Mouse (Mus musculus) liver, embryonic 14.5 days (tissue): ENCODE data around the gene C030005K15Rik. TPM values are rescaled to one million over a fixed set of nuclear protein-coding genes. Genes with fewer than 3 reads are reported as not detected.

Source experiments
- ATAC-seq: fragments of 200-750 bp; cut with Nextera tagmentation; 2 replicates; pipeline ENCODE4 v1.8.0; 2017; ENCODE audit warnings: moderate number of reproducible peaks, mild to moderate bottlenecking, moderate library complexity; ENCODE audit not compliant: insufficient read depth
- DNase-seq, 3 experiments: peaks; one replicate each; pipeline ENCODE4 v3.0.0-alpha.2; 2012 to 2013; ENCODE audit warnings: low read depth in 3 of 3, low spot score in 3 of 3
- H3K27ac ChIP-seq: fragments of 300-500 bp; sonication (generic); 2 replicates; pipeline ENCODE4 v1.5.1; 2014; ENCODE audit warnings: moderate library complexity, mild to moderate bottlenecking, control low read depth, inconsistent platforms
- H3K27me3 ChIP-seq: fragments of 300-500 bp; sonication (generic); 2 replicates; pipeline ENCODE4 v1.6.1; 2014; ENCODE audit warnings: mild to moderate bottlenecking, low read length, moderate library complexity; ENCODE audit not compliant: control insufficient read depth, insufficient read depth
- H3K36me3 ChIP-seq: fragments of 300-500 bp; sonication (generic); replicated peaks from 2 replicates; pipeline ENCODE4 v1.6.1; 2014; ENCODE audit warnings: low read depth; ENCODE audit not compliant: control insufficient read depth, insufficient read depth
- H3K4me1 ChIP-seq, 2 experiments: fragments of 200-500 bp in 1 of 2; fragments of 300-500 bp in 1 of 2; sonication (generic) in 1 of 2; replicated peaks; 2 replicates each; pipeline ENCODE4 v1.6.1; 2012 to 2014; ENCODE audit warnings: antibody characterized with exemption in 1 of 2, inconsistent platforms in 1 of 2, low read length in 1 of 2; ENCODE audit not compliant: control insufficient read depth in 2 of 2, insufficient read depth in 2 of 2
- H3K4me2 ChIP-seq: fragments of 300-500 bp; sonication (generic); 2 replicates; pipeline ENCODE4 v1.6.1; 2014; ENCODE audit warnings: low read depth, mild to moderate bottlenecking, control low read depth, moderate library complexity
- H3K4me3 ChIP-seq, 2 experiments: fragments of 200-500 bp in 1 of 2; fragments of 300-500 bp in 1 of 2; sonication (generic) in 1 of 2; 2 replicates each; pipeline ENCODE4 v1.5.1; 2012 to 2014; ENCODE audit warnings: low read depth in 2 of 2, low read length in 2 of 2, mild to moderate bottlenecking in 2 of 2, control low read depth in 1 of 2, inconsistent platforms in 1 of 2, moderate library complexity in 1 of 2; ENCODE audit not compliant: insufficient read depth in 1 of 2
- H3K9ac ChIP-seq: fragments of 300-500 bp; sonication (generic); replicated peaks from 2 replicates; pipeline ENCODE4 v1.6.1; 2014; ENCODE audit warnings: mild to moderate bottlenecking, control low read depth, moderate library complexity
- H3K9me3 ChIP-seq: fragments of 300-500 bp; sonication (generic); 2 replicates; pipeline ENCODE4 v1.6.1; 2016; ENCODE audit warnings: low read length, mixed read lengths; ENCODE audit not compliant: control insufficient read depth
- CTCF ChIP-seq: IDR thresholded peaks from 2 replicates; pipeline ENCODE4 v1.5.1; 2016; ENCODE audit warnings: antibody characterized with exemption, low read depth, control low read depth
- EP300 ChIP-seq: IDR thresholded peaks from 2 replicates; pipeline ENCODE4 v1.6.1; 2016; ENCODE audit warnings: antibody characterized with exemption, low read depth
- WGBS: fragments of 180-500 bp; shearing (Covaris S2); extraction: QIAGEN DNeasy Blood & Tissue Kit; methylation state at CpG from one replicate; pipeline ENCODE4 v1.1.7; 2014; ENCODE audit not compliant: insufficient replicate concordance; 5-methylcytosine and 5-hydroxymethylcytosine counted together
- polyA plus RNA-seq, 2 experiments: library from polyadenylated mRNA; depleted of rRNA in 1 of 2; stranded (reverse) in 1 of 2; unstranded in 1 of 2; fragments of >200 nt; fragmentation: Nextera tagmentation in 1 of 2; extraction: Ambion mirVana in 1 of 2; gene quantifications; 2 replicates each; pipeline versions ENCODE4 v1.2.1 to v1.2.3; 2012 to 2014

C030005K15Rik gene
- polyA plus RNA-seq, 2 experiments: not detected

- Histone ChIP-seq H3K27ac (no peak overlapping the region), H3K9ac (no peak overlapping the region), H3K9me3 (no peaks in the 10 kb centered on the region), H3K4me1 (no peaks in the 10 kb centered on the region), H3K4me2 (no peak overlapping the region), H3K27me3 (no peaks in the 10 kb centered on the region), H3K36me3 (no peaks in the 10 kb centered on the region), H3K4me3 (no peak overlapping the region)
- TF ChIP-seq CTCF: no peak
- no peak for TF ChIP-seq EP300
- no peak for DNase-seq
- 53% methylated on average over 4 of the region's 4 CpGs for WGBS
- no peak for ATAC-seq
Observed at GRCm38 (mm10) chr10:97714584-97714983, 12.0 kb downstream of the C030005K15Rik start.

- H3K4me1 ChIP-seq: no peaks in the 10 kb centered on the region
- no peak overlapping the region for H3K9ac ChIP-seq
- no peak overlapping the region for H3K4me2 ChIP-seq
- ATAC-seq: no peak
- no peak overlapping the region for H3K4me3 ChIP-seq
- no peaks in the 10 kb centered on the region for H3K9me3 ChIP-seq
- H3K27ac ChIP-seq: no peak overlapping the region
- TF ChIP-seq EP300 (no peak), CTCF (peak; percentile 70)
- H3K27me3 ChIP-seq: no peaks in the 10 kb centered on the region
- 2% methylated on average over 5 of the region's 5 CpGs for WGBS
- DNase-seq: peak in 1 of 3 experiments; percentile 16
- H3K36me3 ChIP-seq: no peaks in the 10 kb centered on the region
Observed at GRCm38 (mm10) chr10:97712687-97713086, 13.9 kb downstream of the C030005K15Rik start.

- 38% methylated on average over 1 of the region's 1 CpGs for WGBS
- Histone ChIP-seq H3K4me3 (no peak overlapping the region), H3K9me3 (no peaks in the 10 kb centered on the region), H3K27me3 (no peaks in the 10 kb centered on the region), H3K36me3 (no peaks in the 10 kb centered on the region), H3K9ac (no peak overlapping the region), H3K4me2 (no peak overlapping the region), H3K27ac (no peak overlapping the region), H3K4me1 (no peaks in the 10 kb centered on the region)
- ATAC-seq: no peak
- peak in 1 of 3 experiments; percentile 7 for DNase-seq
- no peak for TF ChIP-seq EP300
- TF ChIP-seq CTCF: peak; percentile 42; the same call in 1 of the 2 replicates
Observed at GRCm38 (mm10) chr10:97704562-97704961, 22.0 kb downstream of the C030005K15Rik start.

GRCm38 (mm10) chr10:97702321-97702720 lies 24.2 kb downstream of the C030005K15Rik start:
- no peak for TF ChIP-seq EP300
- no peak for TF ChIP-seq CTCF
- no peaks in the 10 kb centered on the region for H3K27me3 ChIP-seq

DNA sequence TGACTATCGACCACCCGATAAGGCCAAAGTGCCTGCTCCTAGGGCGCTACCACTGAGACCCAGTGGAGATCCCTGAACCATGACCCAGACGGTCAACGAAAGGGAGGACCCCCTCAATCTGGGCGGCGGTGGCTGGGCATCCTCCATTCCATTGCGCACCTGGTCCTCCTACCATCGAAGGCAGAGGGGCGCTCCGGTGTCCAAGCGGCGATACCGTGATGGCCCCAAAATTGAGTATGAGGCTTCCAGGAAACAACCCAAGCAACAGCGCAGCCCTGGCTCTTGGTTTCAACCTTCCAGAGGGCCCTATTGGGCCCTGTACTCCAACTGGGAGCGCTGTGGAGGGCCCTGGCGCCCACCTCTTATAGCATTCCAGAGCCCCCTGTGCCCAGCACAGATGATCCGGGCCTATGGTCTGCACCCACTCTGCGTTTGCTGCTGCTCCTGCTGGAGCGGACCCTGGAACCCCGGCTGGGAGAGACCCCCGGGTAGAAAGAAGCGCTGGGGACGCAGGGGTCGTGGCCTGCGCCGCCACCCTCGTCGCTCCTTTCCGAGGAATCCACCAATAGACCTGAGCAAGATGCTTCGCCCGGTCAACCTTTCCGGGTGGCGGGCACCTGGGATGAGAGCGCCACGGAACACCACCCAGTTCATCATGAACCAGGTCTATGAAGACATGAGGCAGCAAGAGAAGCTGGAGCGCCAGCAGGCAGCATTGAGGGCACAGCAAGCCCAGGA lies 33.0 kb downstream of the C030005K15Rik start:
- H3K27me3 ChIP-seq: no peaks in the 10 kb centered on the region
- TF ChIP-seq EP300: no peak
- TF ChIP-seq CTCF: no peak
- no peaks in the 10 kb centered on the region for H3K36me3 ChIP-seq
- H3K4me1 ChIP-seq: no peaks in the 10 kb centered on the region
- H3K4me2 ChIP-seq: no peak overlapping the region
- 76% methylated on average over 37 of the region's 37 CpGs for WGBS
- no peak overlapping the region for H3K9ac ChIP-seq
- no peaks in the 10 kb centered on the region; the same call in 1 of the 2 replicates for H3K9me3 ChIP-seq
- ATAC-seq (0 out of 2 replicates have a peak, but pooled peaks have one; percentile 28), DNase-seq (no peak)
- no peak overlapping the region for H3K4me3 ChIP-seq
- no peak overlapping the region for H3K27ac ChIP-seq

More at GRCm38 (mm10) chr10:97702321-97702720, 24.2 kb downstream of the C030005K15Rik start:
- Histone ChIP-seq H3K9me3 (no peaks in the 10 kb centered on the region), H3K9ac (no peak overlapping the region), H3K4me3 (no peak overlapping the region), H3K4me2 (no peak overlapping the region), H3K27ac (no peak overlapping the region), H3K36me3 (no peaks in the 10 kb centered on the region), H3K4me1 (no peaks in the 10 kb centered on the region)
- ATAC-seq (no peak), DNase-seq (no peak)
